Comparison of ENCODE assay signal across 16 mouse cellular contexts in genomic region chr6:135324686-135325300, GRCm38 (mm10). TPM values are rescaled to one million over a fixed set of nuclear protein-coding genes. Genes with fewer than 3 reads are reported as not detected.
DNase-seq lines count a peak whose midpoint lies in the region; ATAC-seq and TF ChIP-seq lines count a peak whose summit lies in the region.
"Had no signal": no experiment of that assay in that cellular context is flagged by ENCODE, and none has a peak within 500 bp of the region (broad histone marks: within the 10 kb centered on the region; RNA-seq: fewer than 3 reads in every experiment).

No protein-coding gene starts in this region.

- no peaks in the 10 kb centered on the region for H3K36me3 ChIP-seq in kidney, embryonic 15.5 days
- H3K36me3 ChIP-seq in CH12.LX (replicated peaks in 1 of 2; ENCODE audit: control insufficient read depth in 1 of 2, insufficient read depth in 1 of 2, low read length in 1 of 2), result no peaks in the 10 kb centered on the region
- no peaks in the 10 kb centered on the region for H3K36me3 ChIP-seq in lung, postnatal 0 days (ENCODE audit: insufficient read depth, low read length)
- no peaks in the 10 kb centered on the region for H3K36me3 ChIP-seq in stomach, embryonic 16.5 days (ENCODE audit: control insufficient read depth, insufficient read depth, low read length)
- H3K36me3 ChIP-seq in hindbrain, embryonic 16.5 days (ENCODE audit: control insufficient read depth, insufficient read depth, low read length), result no peaks in the 10 kb centered on the region
- H3K36me3 ChIP-seq: midbrain, embryonic 12.5 days had no signal

- no peak for DNase-seq in kidney, postnatal 25 days
- peak; percentile 43 for DNase-seq in CH12.LX (ENCODE audit: extremely low read depth)
- DNase-seq in lung, postnatal 0 days (ENCODE audit: low spot score), result peak; percentile 68
- DNase-seq in cerebellum, adult 2 months, result no peak
- DNase-seq in spleen, postnatal 14 days (ENCODE audit: low spot score in 2 of 2), result no peak
- DNase-seq: cerebellum, postnatal 36 days; heart, adult 18-20 months; kidney, postnatal 36 days; liver; right cerebral cortex, postnatal 25 days had no signal

- no peak overlapping the region for H3K4me3 ChIP-seq in kidney, embryonic 15.5 days (replicated peaks)
- no peak overlapping the region for H3K4me3 ChIP-seq in CH12.LX (replicated peaks in 1 of 3; ENCODE audit: low read depth in 2 of 3, low read length in 2 of 3, poor library complexity in 1 of 3)
- no peak overlapping the region for H3K4me3 ChIP-seq in lung, postnatal 0 days (ENCODE audit: low read depth, low read length)
- H3K4me3 ChIP-seq in stomach, embryonic 16.5 days (replicated peaks; ENCODE audit: low read length), result no peak overlapping the region
- H3K4me3 ChIP-seq in hindbrain, embryonic 16.5 days (ENCODE audit: low read length), result no peak overlapping the region
- no peak overlapping the region for H3K4me3 ChIP-seq in cerebellum, adult 2 months (replicated peaks; ENCODE audit: insufficient read depth, low read depth, low read length)
- H3K4me3 ChIP-seq: left cerebral cortex, adult 2 months; midbrain, embryonic 12.5 days had no signal

- H3K27ac ChIP-seq in kidney, embryonic 15.5 days, result 0 out of 2 replicates have a peak overlapping the region, but pooled peaks have one; percentile 4
- no peak overlapping the region for H3K27ac ChIP-seq in CH12.LX (ENCODE audit: insufficient read depth, low read depth)
- peak overlapping the region; percentile 38 for H3K27ac ChIP-seq in lung, postnatal 0 days (ENCODE audit: low read length)
- H3K27ac ChIP-seq in stomach, embryonic 16.5 days (ENCODE audit: low read length), result peak overlapping the region; percentile 64; the same call in 1 of the 2 replicates
- H3K27ac ChIP-seq in hindbrain, embryonic 16.5 days (ENCODE audit: low read depth, low read length), result no peak overlapping the region
- H3K27ac ChIP-seq in cerebellum, adult 2 months (ENCODE audit: insufficient read depth, low read length), result no peak overlapping the region
- H3K27ac ChIP-seq: left cerebral cortex, adult 2 months; midbrain, embryonic 12.5 days had no signal

- TF ChIP-seq POLR2A in CH12.LX (IDR thresholded peaks at IDR 0.05; ENCODE audit: low read depth, low read length), result no peak
- TF ChIP-seq POLR2A in cerebellum, adult 2 months (IDR thresholded peaks at IDR 0.05; ENCODE audit: borderline replicate concordance, insufficient read depth, low read length), result no peak

- H3K9me3 ChIP-seq in kidney, embryonic 15.5 days (replicated peaks), result no peaks in the 10 kb centered on the region
- H3K9me3 ChIP-seq in CH12.LX (replicated peaks; ENCODE audit: low read length), result no peaks in the 10 kb centered on the region
- no peaks in the 10 kb centered on the region for H3K9me3 ChIP-seq in lung, postnatal 0 days (ENCODE audit: low read length)
- no peaks in the 10 kb centered on the region for H3K9me3 ChIP-seq in stomach, embryonic 16.5 days (replicated peaks; ENCODE audit: control insufficient read depth, low read length)
- H3K9me3 ChIP-seq in hindbrain, embryonic 16.5 days (ENCODE audit: control insufficient read depth, low read length), result no peaks in the 10 kb centered on the region
- H3K9me3 ChIP-seq: midbrain, embryonic 12.5 days had no signal

- TF ChIP-seq RAD21 in CH12.LX (IDR thresholded peaks at IDR 0.05; ENCODE audit: low read depth, low read length), result no peak

- 54% methylated on average over 9 of the region's 9 CpGs for WGBS in kidney, embryonic 15.5 days
- WGBS in lung, postnatal 0 days, result 49% methylated on average over 9 of the region's 9 CpGs
- WGBS in stomach, embryonic 16.5 days, result 51% methylated on average over 9 of the region's 9 CpGs
- WGBS in hindbrain, embryonic 16.5 days, result 79% methylated on average over 9 of the region's 9 CpGs
- WGBS in cerebellum, adult 2 months, result 60% methylated on average over 9 of the region's 9 CpGs

- in situ Hi-C loops in CH12.LX (cut with MboI; ENCODE audit: low pct_ligation_motif_present, low pct_unique_long_range_greater_than_20kb, low sequenced_read_pairs), result no loop called here

- peaks cover 21% of the 10 kb centered on the region for H3K4me1 ChIP-seq in kidney, embryonic 15.5 days
- H3K4me1 ChIP-seq in CH12.LX (ENCODE audit: control insufficient read depth in 1 of 2, insufficient read depth in 2 of 2), result peaks cover 0 to 32% of the 10 kb centered on the region in 2 experiments; a peak in 2 of 4 replicates
- H3K4me1 ChIP-seq in lung, postnatal 0 days (ENCODE audit: insufficient read depth, low read depth, low read length), result peaks cover 13% of the 10 kb centered on the region; the same call in 1 of the 2 replicates
- peaks cover 30% of the 10 kb centered on the region for H3K4me1 ChIP-seq in stomach, embryonic 16.5 days (ENCODE audit: control insufficient read depth, insufficient read depth, low read length)
- H3K4me1 ChIP-seq in hindbrain, embryonic 16.5 days (ENCODE audit: control insufficient read depth, insufficient read depth, low read depth, low read length), result peaks cover 6% of the 10 kb centered on the region
- H3K4me1 ChIP-seq in cerebellum, adult 2 months (ENCODE audit: control insufficient read depth, insufficient read depth, low read length), result peaks cover 3% of the 10 kb centered on the region; the same call in 1 of the 2 replicates

- ATAC-seq in kidney, embryonic 15.5 days (replicated peaks; ENCODE audit: low FRiP score), result no peak
- peak; percentile 60 for ATAC-seq in lung, postnatal 0 days
- ATAC-seq in stomach, embryonic 16.5 days (ENCODE audit: insufficient read depth, low FRiP score), result peak; percentile 61
- ATAC-seq in hindbrain, embryonic 16.5 days, result no peak
- ATAC-seq: forebrain, embryonic 16.5 days had no signal

- dilution Hi-C loops in CH12.LX (cut with MboI; ENCODE audit: extremely low pct_ligation_motif_present, extremely low pct_unique_long_range_greater_than_20kb, low sequenced_read_pairs), result no loop called here

- no peaks in the 10 kb centered on the region for H3K27me3 ChIP-seq in kidney, embryonic 15.5 days
- no peaks in the 10 kb centered on the region for H3K27me3 ChIP-seq in CH12.LX (replicated peaks)
- no peaks in the 10 kb centered on the region for H3K27me3 ChIP-seq in lung, postnatal 0 days (replicated peaks; ENCODE audit: insufficient read depth, low read length)
- H3K27me3 ChIP-seq in stomach, embryonic 16.5 days (ENCODE audit: control insufficient read depth, insufficient read depth, low read length), result no peaks in the 10 kb centered on the region
- no peaks in the 10 kb centered on the region for H3K27me3 ChIP-seq in hindbrain, embryonic 16.5 days (replicated peaks; ENCODE audit: control insufficient read depth, insufficient read depth, low read length)
- no peaks in the 10 kb centered on the region for H3K27me3 ChIP-seq in cerebellum, adult 2 months (ENCODE audit: control insufficient read depth, insufficient read depth, low read length)
- H3K27me3 ChIP-seq: midbrain, embryonic 12.5 days had no signal

- no peak overlapping the region for H3K4me2 ChIP-seq in kidney, embryonic 15.5 days
- no peak overlapping the region for H3K4me2 ChIP-seq in CH12.LX (ENCODE audit: insufficient read depth, low read depth, poor library complexity, severe bottlenecking)
- no peak overlapping the region for H3K4me2 ChIP-seq in lung, postnatal 0 days (replicated peaks; ENCODE audit: low read depth, low read length)
- no peak overlapping the region for H3K4me2 ChIP-seq in stomach, embryonic 16.5 days (ENCODE audit: low read depth, low read length)
- no peak overlapping the region for H3K4me2 ChIP-seq in hindbrain, embryonic 16.5 days (ENCODE audit: low read length)
- H3K4me2 ChIP-seq: midbrain, embryonic 12.5 days had no signal

- TF ChIP-seq EP300 in CH12.LX (IDR thresholded peaks at IDR 0.05; ENCODE audit: low read length), result peak; percentile 61
- no peak for TF ChIP-seq EP300 in lung, postnatal 0 days (IDR thresholded peaks at IDR 0.05)

- H3K79me2 ChIP-seq in CH12.LX (replicated peaks; ENCODE audit: control insufficient read depth, extremely low read depth, insufficient read depth, poor library complexity, severe bottlenecking), result no peaks in the 10 kb centered on the region

- no peak for TF ChIP-seq CTCF in CH12.LX (conservative IDR thresholded peaks at IDR 0.05 in 1 of 2, IDR thresholded peaks at IDR 0.05 in 1 of 2; ENCODE audit: low read depth in 2 of 2, low read length in 2 of 2)
- TF ChIP-seq CTCF in lung, postnatal 0 days (IDR thresholded peaks at IDR 0.05), result no peak
- no peak for TF ChIP-seq CTCF in cerebellum, adult 2 months (IDR thresholded peaks at IDR 0.05; ENCODE audit: borderline replicate concordance, insufficient read depth, low read depth, low read length)

- H3K9ac ChIP-seq in kidney, embryonic 15.5 days, result no peak overlapping the region
- H3K9ac ChIP-seq in CH12.LX (ENCODE audit: insufficient read depth, low read depth), result no peak overlapping the region
- no peak overlapping the region for H3K9ac ChIP-seq in lung, postnatal 0 days (replicated peaks; ENCODE audit: low read depth)
- no peak overlapping the region for H3K9ac ChIP-seq in stomach, embryonic 16.5 days (ENCODE audit: low read length)
- no peak overlapping the region for H3K9ac ChIP-seq in hindbrain, embryonic 16.5 days (ENCODE audit: low read depth, low read length)
- H3K9ac ChIP-seq: midbrain, embryonic 12.5 days had no signal

TF ChIP-seq in CH12.LX, 34 proteins besides CTCF, POLR2A, EP300 and RAD21 (continues in another document):
- TF ChIP-seq IRF4 (IDR thresholded peaks at IDR 0.05; ENCODE audit: low read depth, low read length) (peak; percentile 69), ZNF384 (IDR thresholded peaks at IDR 0.05; ENCODE audit: low read depth, low read length) (no peak), CHD2 (IDR thresholded peaks at IDR 0.05; ENCODE audit: low read length) (no peak)

RNA-seq across cellular contexts. Expression of gene Pbp2, which starts 14.6 kb away (rescaled TPM):
- 0.16 and 0.17 TPM in 2 replicates for polyA plus RNA-seq in kidney, embryonic 15.5 days (2015; fragmentation: Nextera tagmentation; extraction: Ambion mirVana)
- total RNA-seq in CH12.LX (2012; rRNA removed) (not detected in 2 replicates), CH12.LX (2014; rRNA removed) (not detected in 2 replicates)
- polyA plus RNA-seq in CH12.LX (2012; ENCODE audit: insufficient read length, low read depth), result not detected in 2 replicates
- 0.42 and 1.6 TPM in 2 replicates for polyA plus RNA-seq in lung, postnatal 0 days (2015; fragmentation: Nextera tagmentation; extraction: Ambion mirVana)
- polyA plus RNA-seq in stomach, embryonic 16.5 days (2015; fragmentation: Nextera tagmentation; extraction: Ambion mirVana), result 12.4 and 28.5 TPM in 2 replicates
- not detected in 2 replicates for polyA plus RNA-seq in hindbrain, embryonic 16.5 days (2015; fragmentation: Nextera tagmentation; extraction: Ambion mirVana)
- polyA plus RNA-seq in cerebellum, adult 2 months (2012; rRNA removed), result not detected in 2 replicates
- total RNA-seq: heart, adult 18-20 months had no signal
- polyA plus RNA-seq: forebrain, embryonic 16.5 days; midbrain, embryonic 12.5 days had no signal

RNA-seq across cellular contexts. Expression of gene Emp1, which starts 37.6 kb away (rescaled TPM):
- 54.3 and 60.3 TPM in 2 replicates for polyA plus RNA-seq in kidney, embryonic 15.5 days (2015; fragmentation: Nextera tagmentation; extraction: Ambion mirVana)
- total RNA-seq in CH12.LX (2012; rRNA removed) (1.9 and 2.5 TPM in 2 replicates), CH12.LX (2014; rRNA removed) (11.3 and 14.6 TPM in 2 replicates)
- polyA plus RNA-seq in CH12.LX (2012; ENCODE audit: insufficient read length, low read depth), result 6.4 and 7.0 TPM in 2 replicates
- 127 and 136 TPM in 2 replicates for polyA plus RNA-seq in lung, postnatal 0 days (2015; fragmentation: Nextera tagmentation; extraction: Ambion mirVana)
- polyA plus RNA-seq in stomach, embryonic 16.5 days (2015; fragmentation: Nextera tagmentation; extraction: Ambion mirVana), result 221 and 304 TPM in 2 replicates
- 9.9 and 13.0 TPM in 2 replicates for polyA plus RNA-seq in hindbrain, embryonic 16.5 days (2015; fragmentation: Nextera tagmentation; extraction: Ambion mirVana)
- 1.5 and 1.8 TPM in 2 replicates for polyA plus RNA-seq in cerebellum, adult 2 months (2012; rRNA removed)

Comparison
In these comparisons a context has a peak if more than half of its experiments do, and no peak if none do; other contexts are left out.
1. ATAC-seq: peak in lung, postnatal 0 days (single experiment) and stomach, embryonic 16.5 days (single experiment); none in kidney, embryonic 15.5 days (single experiment) and hindbrain, embryonic 16.5 days (single experiment).
2. H3K27ac ChIP-seq: peak in kidney, embryonic 15.5 days (single experiment), lung, postnatal 0 days (single experiment) and stomach, embryonic 16.5 days (single experiment); none in CH12.LX (single experiment), hindbrain, embryonic 16.5 days (single experiment) and cerebellum, adult 2 months (single experiment).
3. DNase-seq: peak in CH12.LX (single experiment) and lung, postnatal 0 days (single experiment); none in kidney, postnatal 25 days (0 of 2), cerebellum, adult 2 months (0 of 2) and spleen, postnatal 14 days (0 of 2).